Mouse (Mus musculus) spleen, adult 18-20 months (tissue): ENCODE data around the gene Parp3.

ENCODE experiments used
- DNase-seq, 2 experiments: peaks; one replicate each; pipeline ENCODE4 v3.0.0; 2022; ENCODE audit warnings: mixed read lengths in 2 of 2

The Parp3 gene

DNA sequence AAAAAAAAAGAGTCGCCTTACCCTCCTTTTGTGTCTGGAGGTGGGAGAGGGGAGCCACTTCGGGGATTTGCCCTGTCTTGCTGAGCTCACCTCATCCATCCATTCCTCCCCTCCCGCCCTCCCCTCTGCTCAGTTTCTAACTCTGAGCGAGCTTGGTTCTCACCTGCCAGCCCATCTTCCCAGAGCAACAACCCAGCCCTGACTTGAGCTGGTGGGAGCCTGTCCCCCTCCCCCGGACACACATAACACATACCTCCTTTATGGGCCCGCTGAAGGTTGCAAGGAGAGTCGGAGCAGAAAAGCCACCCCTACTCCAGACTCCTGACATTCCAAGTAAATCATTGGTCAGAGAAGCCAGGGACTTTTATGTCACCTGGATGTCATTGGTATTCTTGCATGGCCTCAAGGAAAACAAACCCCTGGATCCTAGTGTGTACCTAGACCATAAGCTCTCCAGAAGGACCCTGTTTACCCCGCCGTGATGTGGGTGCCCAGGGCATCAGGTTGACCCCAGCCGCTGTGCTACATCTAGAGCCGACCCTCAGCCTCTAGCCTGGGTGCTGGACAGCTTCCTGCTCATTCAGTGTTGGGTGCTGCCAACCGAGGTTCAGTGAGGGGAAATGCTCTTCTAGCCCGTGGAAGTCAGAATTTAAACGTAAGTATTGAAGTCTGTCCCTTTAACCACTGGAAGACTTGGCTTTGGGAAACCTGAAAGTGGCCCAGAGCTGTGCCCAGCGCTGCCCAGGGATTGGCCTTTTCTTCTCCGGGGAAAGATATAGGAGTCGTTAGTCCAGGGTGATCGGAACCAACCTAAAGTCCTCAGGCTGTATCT, 55.5 kb downstream of the Parp3 start:
- no peak for DNase-seq

DNA sequence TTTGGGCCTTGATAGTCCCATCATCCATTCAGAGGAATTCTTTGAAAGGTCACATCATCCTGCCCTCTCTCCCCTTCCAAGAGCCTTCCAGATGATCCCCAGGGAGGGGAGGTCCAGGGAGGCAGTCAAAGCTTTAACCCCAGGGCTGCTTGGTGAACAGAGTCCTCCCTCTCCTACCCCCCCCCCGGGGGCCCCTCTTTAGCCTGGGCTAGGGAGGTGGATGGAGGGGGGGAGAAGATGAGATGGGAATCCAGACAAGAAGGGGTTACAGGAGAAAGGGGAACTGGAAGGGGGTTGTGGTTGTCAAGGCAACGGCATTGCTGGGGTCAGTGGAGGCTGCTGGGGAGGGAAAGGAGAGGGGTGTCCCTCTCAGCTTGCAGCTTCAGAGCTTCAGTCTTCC, 56.1 kb downstream of the Parp3 start:
- no peak for DNase-seq
